Mouse (Mus musculus) heart, embryonic 14.5 days (tissue): ENCODE results near the gene Itgal. TPM values are rescaled to one million over a fixed set of nuclear protein-coding genes. Genes with fewer than 3 reads are reported as not detected.
A peak's percentile ranks its signal among the peaks of the same experiment; 100 is the strongest.
"Not testable (repeated sequence)": the region's sequence is repeated elsewhere in the genome, so short reads cannot be mapped to it uniquely, and the experiment has no call there.

Experiments used
- ATAC-seq: fragments of 200-750 bp; cut with Nextera tagmentation; 2 replicates; pipeline ENCODE4 v1.8.0; 2017; ENCODE audit warnings: low read depth, moderate TSS enrichment; ENCODE audit not compliant: insufficient number of reproducible peaks, insufficient read depth, low FRiP score
- H3K27ac ChIP-seq, 2 experiments: fragments of 200-500 bp in 1 of 2; fragments of 300-500 bp in 1 of 2; sonication (generic) in 1 of 2; replicated peaks in 1 of 2; 2 replicates each; pipeline ENCODE4 v1.5.1; 2012 to 2014; ENCODE audit warnings: low read depth in 2 of 2, low read length in 2 of 2, control low read depth in 1 of 2, mild to moderate bottlenecking in 1 of 2, mixed read lengths in 1 of 2; ENCODE audit not compliant: control insufficient read depth in 1 of 2, insufficient read depth in 1 of 2
- H3K27me3 ChIP-seq: fragments of 300-500 bp; sonication (generic); 2 replicates; pipeline ENCODE4 v1.6.1; 2014; ENCODE audit warnings: mild to moderate bottlenecking, low read length, control low read depth; ENCODE audit not compliant: control insufficient read depth, insufficient read depth
- H3K36me3 ChIP-seq: fragments of 300-500 bp; sonication (generic); 2 replicates; pipeline ENCODE4 v1.6.1; 2014; ENCODE audit warnings: mild to moderate bottlenecking, control low read depth, low read length, mixed read lengths; ENCODE audit not compliant: control insufficient read depth, insufficient read depth
- H3K4me1 ChIP-seq, 2 experiments: fragments of 200-500 bp in 1 of 2; fragments of 300-500 bp in 1 of 2; sonication (generic) in 1 of 2; 2 replicates each; pipeline ENCODE4 v1.6.1; 2012 to 2014; ENCODE audit warnings: low read length in 2 of 2, control low read depth in 1 of 2, mixed read lengths in 1 of 2; ENCODE audit not compliant: control insufficient read depth in 2 of 2, insufficient read depth in 2 of 2
- H3K4me2 ChIP-seq: fragments of 300-500 bp; sonication (generic); 2 replicates; pipeline ENCODE4 v1.6.1; 2014; ENCODE audit warnings: mild to moderate bottlenecking, low read length
- H3K4me3 ChIP-seq, 2 experiments: fragments of 200-500 bp in 1 of 2; fragments of 300-500 bp in 1 of 2; sonication (generic) in 1 of 2; 2 replicates each; pipeline ENCODE4 v1.5.1; 2012 to 2014; ENCODE audit warnings: low read length in 2 of 2, mild to moderate bottlenecking in 2 of 2, control low read depth in 1 of 2, low read depth in 1 of 2, moderate library complexity in 1 of 2; ENCODE audit not compliant: control insufficient read depth in 1 of 2, insufficient read depth in 1 of 2
- H3K9ac ChIP-seq: fragments of 300-500 bp; sonication (generic); 2 replicates; pipeline ENCODE4 v1.6.1; 2014; ENCODE audit warnings: mild to moderate bottlenecking, low read length
- H3K9me3 ChIP-seq: fragments of 300-500 bp; sonication (generic); 2 replicates; pipeline ENCODE4 v1.6.1; 2016; ENCODE audit warnings: low read length, control low read depth; ENCODE audit not compliant: control insufficient read depth
- WGBS: fragments of 180-500 bp; shearing (Covaris S2); extraction: QIAGEN DNeasy Blood & Tissue Kit; methylation state at CpG from one replicate; pipeline ENCODE4 v1.1.7; 2014; 5-methylcytosine and 5-hydroxymethylcytosine counted together
- polyA plus RNA-seq: library from polyadenylated mRNA; unstranded; fragments of >200 nt; fragmentation: Nextera tagmentation; extraction: Ambion mirVana; gene quantifications from 2 replicates; pipeline ENCODE4 v1.2.1, GENCODE M21; 2014

Itgal gene
- polyA plus RNA-seq, 1 experiment from 2014 or later, result 1.2 TPM

- Histone ChIP-seq H3K36me3 (no peaks in the 10 kb centered on the region), H3K9ac (no peak overlapping the region), H3K9me3 (no peaks in the 10 kb centered on the region), H3K4me1 (no peaks in the 10 kb centered on the region; a peak in 1 of 4 replicates), H3K4me3 (no peak overlapping the region), H3K27me3 (no peaks in the 10 kb centered on the region; the same call in 1 of the 2 replicates), H3K4me2 (no peak overlapping the region), H3K27ac (no peak overlapping the region)
- 34% methylated on average over 3 of the region's 3 CpGs for WGBS
- no peak for ATAC-seq
These were observed 70.2 kb downstream of the Itgal start for GRCm38 (mm10) chr7:127366249-127366648.

GRCm38 (mm10) chr7:127371213-127371612 lies 75.2 kb downstream of the Itgal start:
- H3K4me2 ChIP-seq, result no peak overlapping the region
- H3K4me3 ChIP-seq, result no peak overlapping the region
- no peak overlapping the region for H3K27ac ChIP-seq
- no peaks in the 10 kb centered on the region for H3K27me3 ChIP-seq
- H3K9me3 ChIP-seq, result no peaks in the 10 kb centered on the region
- WGBS, result 64% methylated on average over 2 of the region's 2 CpGs
- ATAC-seq, result no peak
- H3K4me1 ChIP-seq, result no peaks in the 10 kb centered on the region; a peak in 2 of 4 replicates
- H3K9ac ChIP-seq, result no peak overlapping the region
- 0 out of 2 replicates have a peak, but pooled peaks cover 7% of the 10 kb centered on the region for H3K36me3 ChIP-seq

GRCm38 (mm10) chr7:127371870-127372269 lies 75.8 kb downstream of the Itgal start:
- H3K4me3 ChIP-seq, H3K27ac ChIP-seq, H3K9ac ChIP-seq, H3K9me3 ChIP-seq, H3K4me2 ChIP-seq, ATAC-seq, H3K4me1 ChIP-seq, H3K27me3 ChIP-seq, H3K36me3 ChIP-seq: not testable (repeated sequence)
- WGBS, result 80% methylated on average over 3 of the region's 3 CpGs

- not testable (repeated sequence) for H3K36me3 ChIP-seq, H3K27me3 ChIP-seq, H3K9me3 ChIP-seq, H3K4me1 ChIP-seq
- peak; percentile 82 for ATAC-seq
- H3K27ac ChIP-seq, result peak within 1 kb of the TSS; percentile 29 to 34; a peak in 3 of 4 replicates
- peak within 1 kb of the TSS; percentile 70 for H3K4me2 ChIP-seq
- H3K4me3 ChIP-seq, result peak within 1 kb of the TSS; percentile 69 to 75
- peak within 1 kb of the TSS; percentile 81 for H3K9ac ChIP-seq
- whole genome bisulfite sequencing, result 2% methylated on average over 42 of the region's 49 CpGs
These were observed 79.5 kb downstream of the Itgal start, which contains the start of gene Zfp747 for GRCm38 (mm10) chr7:127375271-127376245. Zfp747 (minus strand) TSS chr7:127376050.

- Histone ChIP-seq H3K4me1 (no peaks in the 10 kb centered on the region; a peak in 1 of 4 replicates), H3K36me3 (0 out of 2 replicates have a peak, but pooled peaks cover 11% of the 10 kb centered on the region), H3K4me2 (no peak overlapping the region), H3K9me3 (no peaks in the 10 kb centered on the region), H3K9ac (no peak overlapping the region), H3K27ac (no peak overlapping the region), H3K4me3 (no peak overlapping the region), H3K27me3 (no peaks in the 10 kb centered on the region)
- 61% methylated on average over 6 of the region's 6 CpGs for WGBS
- no peak for ATAC-seq
These were observed 82.4 kb downstream of the Itgal start for GRCm38 (mm10) chr7:127378310-127378921.

Other genes with a start within 250 kb of the Itgal start
- gene Zg16, start 208.9 kb upstream of the Itgal start, polyA plus RNA-seq, result not detected in 2 replicates
- 0.65 and 1.2 TPM in 2 replicates for gene AI467606, start 204.9 kb upstream of the Itgal start, polyA plus RNA-seq
- 2.4 and 2.8 TPM in 2 replicates for gene Qprt, start 174.0 kb upstream of the Itgal start, polyA plus RNA-seq
- 0.12 and 0.22 TPM in 2 replicates for gene Spn, start 158.4 kb upstream of the Itgal start, polyA plus RNA-seq
- 33.7 and 34.8 TPM in 2 replicates for gene Cd2bp2, start 100.2 kb upstream of the Itgal start, polyA plus RNA-seq
- 20.2 and 21.2 TPM in 2 replicates for gene Tbc1d10b, start 87.8 kb upstream of the Itgal start, polyA plus RNA-seq
- gene Mylpf, start 87.4 kb upstream of the Itgal start, polyA plus RNA-seq, result 11.7 and 14.9 TPM in 2 replicates
- 9.9 and 11.4 TPM in 2 replicates for gene Zfp553, start 63.2 kb upstream of the Itgal start, polyA plus RNA-seq
- gene Sept1, start 63.1 kb upstream of the Itgal start, polyA plus RNA-seq, result 22.2 and 25.3 TPM in 2 replicates
- 26.8 and 31.4 TPM in 2 replicates for gene Zfp771, start 52.0 kb upstream of the Itgal start, polyA plus RNA-seq
- gene Dctpp1, start 35.6 kb upstream of the Itgal start, polyA plus RNA-seq, result 168 and 172 TPM in 2 replicates
- 69.5 and 74.6 TPM in 2 replicates for gene Sephs2, start 22.2 kb upstream of the Itgal start, polyA plus RNA-seq
- gene Zfp768, start 49.3 kb downstream of the Itgal start, polyA plus RNA-seq, result 5.6 TPM in 2 replicates
- 4.7 TPM in 2 replicates for gene Zfp747, start 79.8 kb downstream of the Itgal start, polyA plus RNA-seq
- gene 9130019O22Rik, start 90.9 kb downstream of the Itgal start, polyA plus RNA-seq, result 4.5 and 4.6 TPM in 2 replicates
- gene E430018J23Rik, start 97.4 kb downstream of the Itgal start, polyA plus RNA-seq, result 3.8 and 4.6 TPM in 2 replicates
- gene Zfp764, start 110.6 kb downstream of the Itgal start, polyA plus RNA-seq, result 5.8 and 6.4 TPM in 2 replicates
- gene Zfp688, start 125.8 kb downstream of the Itgal start, polyA plus RNA-seq, result 16.4 and 18.4 TPM in 2 replicates
- gene Zfp689, start 152.9 kb downstream of the Itgal start, polyA plus RNA-seq, result 4.0 and 4.9 TPM in 2 replicates
- 31.5 and 37.5 TPM in 2 replicates for gene Prr14, start 163.4 kb downstream of the Itgal start, polyA plus RNA-seq
- gene Fbrs, start 182.9 kb downstream of the Itgal start, polyA plus RNA-seq, result 9.9 and 10.4 TPM in 2 replicates
- 40.1 and 40.4 TPM in 2 replicates for gene Srcap, start 215.7 kb downstream of the Itgal start, polyA plus RNA-seq
- 10.3 and 11.3 TPM in 2 replicates for gene Gm42715, start 223.3 kb downstream of the Itgal start, polyA plus RNA-seq